Mouse (Mus musculus) midbrain, embryonic 11.5 days (tissue): ENCODE data around the gene Ugt1a10. TPM values are rescaled to one million over a fixed set of nuclear protein-coding genes. Genes with fewer than 3 reads are reported as not detected.

Experiments used
- ATAC-seq: fragments of 200-750 bp; cut with Nextera tagmentation; 2 replicates; pipeline ENCODE4 v1.8.0; 2017; ENCODE audit warnings: moderate TSS enrichment, moderate library complexity; ENCODE audit not compliant: low FRiP score
- DNase-seq: peaks from one replicate; pipeline ENCODE4 v3.0.0; 2015; ENCODE audit warnings: low spot score; ENCODE audit errors: missing footprints
- H3K27ac ChIP-seq: fragments of 300-500 bp; sonication (generic); 2 replicates; pipeline ENCODE4 v1.5.1; 2014; ENCODE audit warnings: low read depth, low read length
- H3K27me3 ChIP-seq: fragments of 300-500 bp; sonication (generic); 2 replicates; pipeline ENCODE4 v1.6.1; 2014; ENCODE audit warnings: mild to moderate bottlenecking, low read length, moderate library complexity, mixed read lengths; ENCODE audit not compliant: control insufficient read depth, insufficient read depth
- H3K36me3 ChIP-seq: fragments of 300-500 bp; sonication (generic); 2 replicates; pipeline ENCODE4 v1.6.1; 2014; ENCODE audit warnings: mild to moderate bottlenecking, low read length, moderate library complexity, mixed read lengths; ENCODE audit not compliant: control insufficient read depth, insufficient read depth
- H3K4me1 ChIP-seq: fragments of 300-500 bp; sonication (generic); 2 replicates; pipeline ENCODE4 v1.6.1; 2014; ENCODE audit warnings: low read length; ENCODE audit not compliant: control insufficient read depth, insufficient read depth
- H3K4me2 ChIP-seq: fragments of 300-500 bp; sonication (generic); 2 replicates; pipeline ENCODE4 v1.6.1; 2014; ENCODE audit warnings: mild to moderate bottlenecking, moderate library complexity
- H3K4me3 ChIP-seq: fragments of 300-500 bp; sonication (generic); 2 replicates; pipeline ENCODE4 v1.5.1; 2014; ENCODE audit warnings: low read depth, low read length
- H3K9ac ChIP-seq: fragments of 300-500 bp; sonication (generic); 2 replicates; pipeline ENCODE4 v1.6.1; 2014; ENCODE audit warnings: low read length
- H3K9me3 ChIP-seq: fragments of 300-500 bp; sonication (generic); 2 replicates; pipeline ENCODE4 v1.6.1; 2016; ENCODE audit warnings: low read length; ENCODE audit not compliant: control insufficient read depth
- WGBS: fragments of 180-500 bp; shearing (Covaris S2); extraction: QIAGEN DNeasy Blood & Tissue Kit; methylation state at CpG from one replicate; pipeline ENCODE4 v1.1.7; 2014; 5-methylcytosine and 5-hydroxymethylcytosine counted together
- polyA plus RNA-seq: library from polyadenylated mRNA; unstranded; fragments of >200 nt; fragmentation: Nextera tagmentation; extraction: Ambion mirVana; gene quantifications from 2 replicates; pipeline ENCODE4 v1.2.1, GENCODE M21; 2014

The Ugt1a10 gene
- polyA plus RNA-seq, 1 experiment from 2014 or later = not detected

- no peak overlapping the region for H3K4me3 ChIP-seq
- no peaks in the 10 kb centered on the region for H3K27me3 ChIP-seq
- H3K9me3 ChIP-seq = peaks cover 45% of the 10 kb centered on the region
- no peak for DNase-seq
- no peak for ATAC-seq
- 85% methylated on average over 10 of the region's 10 CpGs for WGBS
- no peak overlapping the region for H3K27ac ChIP-seq
- no peak overlapping the region for H3K9ac ChIP-seq
- H3K4me1 ChIP-seq = no peaks in the 10 kb centered on the region
- H3K36me3 ChIP-seq = peaks cover 50% of the 10 kb centered on the region
- no peak overlapping the region for H3K4me2 ChIP-seq
Measured at GRCm38 (mm10) chr1:88260604-88261377, 205.6 kb downstream of the Ugt1a10 start.

GRCm38 (mm10) chr1:88261706-88262105 is 206.5 kb downstream of the Ugt1a10 start:
- no peak overlapping the region for H3K27ac ChIP-seq
- no peaks in the 10 kb centered on the region for H3K4me1 ChIP-seq
- H3K9me3 ChIP-seq = peaks cover 44% of the 10 kb centered on the region
- no peak overlapping the region for H3K4me2 ChIP-seq
- ATAC-seq = no peak
- DNase-seq = no peak
- H3K27me3 ChIP-seq = no peaks in the 10 kb centered on the region
- H3K9ac ChIP-seq = no peak overlapping the region
- peaks cover 59% of the 10 kb centered on the region for H3K36me3 ChIP-seq
- H3K4me3 ChIP-seq = no peak overlapping the region
- WGBS = 86% methylated on average over 7 of the region's 7 CpGs

DNA sequence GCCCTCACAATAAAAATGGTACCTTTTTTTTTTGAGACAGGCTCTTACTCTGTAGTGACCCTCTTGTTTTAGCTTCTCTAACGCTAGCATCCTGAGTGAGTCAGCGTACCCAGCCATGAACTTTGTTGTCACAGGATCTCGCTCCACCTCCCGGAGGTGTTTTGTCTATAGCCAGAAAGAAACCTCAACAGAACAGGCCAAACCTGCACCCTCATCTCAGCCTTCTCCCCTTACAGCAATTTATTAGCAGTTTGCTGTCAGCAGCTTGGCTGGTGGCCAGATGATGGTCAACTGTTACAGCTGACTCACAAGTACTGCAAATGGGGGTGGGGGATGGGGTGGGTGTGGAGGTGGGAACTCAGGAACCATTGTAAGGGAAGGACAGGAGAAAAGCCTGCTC is 207.1 kb downstream of the Ugt1a10 start:
- WGBS = 91% methylated on average over 4 of the region's 4 CpGs
- Histone ChIP-seq H3K27ac (no peak overlapping the region), H3K4me3 (no peak overlapping the region), H3K36me3 (peaks cover 65% of the 10 kb centered on the region), H3K4me2 (no peak overlapping the region), H3K9ac (no peak overlapping the region), H3K4me1 (no peaks in the 10 kb centered on the region), H3K9me3 (peaks cover 39% of the 10 kb centered on the region), H3K27me3 (no peaks in the 10 kb centered on the region)
- ATAC-seq = no peak
- no peak for DNase-seq

GRCm38 (mm10) chr1:88262961-88263360 is 207.8 kb downstream of the Ugt1a10 start:
- ATAC-seq (no peak), DNase-seq (no peak)
- Histone ChIP-seq H3K36me3 (peaks cover 72% of the 10 kb centered on the region), H3K27ac (no peak overlapping the region), H3K4me2 (no peak overlapping the region), H3K27me3 (no peaks in the 10 kb centered on the region), H3K9me3 (peaks cover 32% of the 10 kb centered on the region), H3K9ac (no peak overlapping the region), H3K4me1 (no peaks in the 10 kb centered on the region), H3K4me3 (no peak overlapping the region)
- WGBS = 78% methylated on average over 6 of the region's 6 CpGs

DNA sequence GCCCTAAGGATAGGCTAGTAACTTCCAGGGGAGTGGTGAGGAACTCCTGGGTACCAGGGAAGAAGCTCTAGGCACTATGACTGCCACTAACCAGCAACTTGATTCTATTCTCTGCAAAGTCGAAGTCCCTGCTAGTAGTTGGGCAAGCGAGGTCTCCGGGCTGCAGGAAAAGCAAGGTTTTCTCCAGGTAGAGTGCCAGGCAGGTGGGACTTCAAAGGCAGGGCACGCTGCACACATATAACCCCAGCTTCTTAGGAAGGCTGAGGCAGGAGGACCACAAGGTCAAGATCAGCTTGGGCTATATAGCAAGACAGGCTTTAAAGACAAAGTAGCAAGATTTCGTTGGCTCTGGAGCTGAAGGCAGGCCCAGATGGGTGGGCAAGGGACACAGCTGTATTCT is 208.6 kb downstream of the Ugt1a10 start:
- Histone ChIP-seq H3K4me1 (no peaks in the 10 kb centered on the region), H3K4me3 (no peak overlapping the region), H3K27me3 (no peaks in the 10 kb centered on the region), H3K4me2 (no peak overlapping the region), H3K9me3 (peaks cover 28% of the 10 kb centered on the region), H3K9ac (no peak overlapping the region), H3K36me3 (peaks cover 80% of the 10 kb centered on the region), H3K27ac (no peak overlapping the region)
- no peak for ATAC-seq
- 90% methylated on average over 5 of the region's 5 CpGs for WGBS
- no peak for DNase-seq

DNA sequence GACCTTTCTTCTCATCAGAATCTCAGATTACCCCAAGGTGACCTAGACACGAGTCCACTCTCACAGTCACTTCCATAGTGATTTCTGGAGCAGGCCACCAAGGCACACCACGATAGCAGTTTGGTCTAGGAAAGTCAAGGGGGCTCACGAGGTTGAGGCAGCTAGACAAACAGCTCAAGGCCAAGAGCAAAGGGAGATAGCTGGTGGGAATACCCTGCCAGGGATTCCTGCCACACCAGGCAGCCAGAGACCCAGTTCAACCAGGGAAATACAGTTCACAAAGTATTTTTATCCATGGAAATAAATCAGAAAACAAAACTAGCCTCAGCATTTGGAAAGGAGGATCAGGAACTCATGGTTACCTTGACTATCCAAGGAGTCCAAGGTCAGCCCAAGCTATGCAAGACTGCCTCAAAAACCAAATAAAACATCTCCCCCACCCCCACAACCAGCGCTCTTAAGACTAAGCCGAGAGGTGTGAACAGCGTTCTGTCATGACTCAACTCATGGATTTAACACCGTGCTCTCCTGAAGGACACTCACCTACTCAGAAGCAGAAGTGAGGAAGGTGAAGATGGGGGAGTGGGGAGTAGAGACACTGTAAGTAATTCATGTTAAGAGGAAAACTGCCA is 209.2 kb downstream of the Ugt1a10 start:
- Histone ChIP-seq H3K9ac (no peak overlapping the region), H3K27me3 (no peaks in the 10 kb centered on the region), H3K36me3 (peaks cover 86% of the 10 kb centered on the region), H3K4me2 (no peak overlapping the region), H3K9me3 (peaks cover 25% of the 10 kb centered on the region), H3K4me1 (no peaks in the 10 kb centered on the region), H3K27ac (no peak overlapping the region), H3K4me3 (no peak overlapping the region)
- ATAC-seq (no peak), DNase-seq (no peak)
- 90% methylated on average over 7 of the region's 7 CpGs for WGBS

DNA sequence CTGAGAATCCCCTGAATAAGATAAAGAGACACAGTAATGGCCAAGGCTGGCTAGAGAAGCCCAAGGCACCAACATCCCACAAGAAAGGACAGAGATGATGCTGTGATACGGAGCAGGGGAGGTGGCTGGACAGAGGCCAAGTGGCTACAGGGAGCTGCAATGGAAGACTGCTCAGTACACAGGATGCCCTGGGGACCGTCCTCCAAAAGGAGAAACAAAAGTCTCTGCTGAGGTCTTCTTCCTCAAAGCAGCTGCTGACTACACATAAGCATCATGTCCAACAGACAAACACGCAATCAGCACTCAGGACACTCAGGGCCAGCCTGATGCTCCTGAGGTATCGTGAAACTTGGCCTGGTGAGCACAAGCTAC is 209.7 kb downstream of the Ugt1a10 start:
- Histone ChIP-seq H3K27ac (no peak overlapping the region), H3K4me1 (no peaks in the 10 kb centered on the region), H3K9me3 (peaks cover 24% of the 10 kb centered on the region), H3K36me3 (peaks cover 91% of the 10 kb centered on the region), H3K4me2 (no peak overlapping the region), H3K4me3 (no peak overlapping the region), H3K9ac (no peak overlapping the region), H3K27me3 (no peaks in the 10 kb centered on the region)
- no peak for DNase-seq
- ATAC-seq = no peak
- 82% methylated on average over 4 of the region's 4 CpGs for WGBS

DNA sequence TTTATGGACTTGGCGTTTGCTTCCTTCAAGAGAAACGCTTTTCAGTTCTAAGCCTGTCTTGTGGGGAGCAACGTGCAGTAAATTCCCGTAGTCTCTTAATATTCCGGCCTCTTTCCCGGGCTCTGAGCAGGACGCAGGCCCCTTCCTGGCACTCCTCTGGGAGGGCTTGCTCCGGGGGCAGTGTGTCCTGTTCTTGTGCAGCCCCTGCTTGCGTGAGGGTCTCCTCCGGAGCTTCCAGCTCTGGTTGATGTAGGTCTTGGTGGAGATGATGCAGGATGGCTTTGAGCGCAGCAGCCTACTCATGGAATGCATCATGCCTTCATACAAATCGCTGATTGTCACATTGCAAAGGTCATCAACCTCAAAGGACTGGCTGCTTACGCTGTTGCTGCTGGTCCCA is 210.9 kb downstream of the Ugt1a10 start:
- Histone ChIP-seq H3K27me3 (no peaks in the 10 kb centered on the region), H3K36me3 (peaks cover 88% of the 10 kb centered on the region), H3K4me1 (no peaks in the 10 kb centered on the region), H3K27ac (no peak overlapping the region), H3K4me3 (no peak overlapping the region), H3K9ac (no peak overlapping the region), H3K4me2 (no peak overlapping the region), H3K9me3 (peaks cover 20% of the 10 kb centered on the region)
- ATAC-seq (no peak), DNase-seq (no peak)
- WGBS = 90% methylated on average over 13 of the region's 13 CpGs

DNA sequence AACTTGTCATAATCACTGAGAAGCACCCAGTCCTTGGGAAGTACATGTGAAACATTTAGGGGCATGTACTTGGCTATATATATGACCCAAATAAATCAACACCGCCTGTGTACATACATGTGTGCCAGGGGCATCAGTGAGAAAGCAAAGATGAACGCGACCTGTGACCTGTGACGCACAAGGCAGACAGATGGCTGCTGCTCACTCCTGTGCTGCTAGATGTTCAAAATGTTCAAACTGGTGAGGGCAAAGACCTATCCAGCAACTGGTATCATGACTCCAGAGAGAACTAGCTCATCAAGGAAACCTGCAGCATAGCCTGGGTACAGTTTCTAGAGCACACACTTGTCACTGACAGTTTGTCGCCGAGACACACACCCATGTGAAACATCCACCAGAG is 212.3 kb downstream of the Ugt1a10 start:
- WGBS = 96% methylated on average over 6 of the region's 6 CpGs
- no peak overlapping the region for H3K4me2 ChIP-seq
- no peaks in the 10 kb centered on the region for H3K27me3 ChIP-seq
- H3K36me3 ChIP-seq = peaks cover 87% of the 10 kb centered on the region
- DNase-seq (no peak), ATAC-seq (peak; percentile 7; the same call in 1 of the 2 replicates)
- H3K9me3 ChIP-seq = peaks cover 12% of the 10 kb centered on the region
- H3K4me1 ChIP-seq = no peaks in the 10 kb centered on the region
- no peak overlapping the region for H3K4me3 ChIP-seq
- no peak overlapping the region for H3K27ac ChIP-seq
- no peak overlapping the region for H3K9ac ChIP-seq
